Mouse (Mus musculus): ENCODE measurements at regions not wholly inside any gene's neighbourhood (a gene's known extent, or its start where the extent isn't known, plus 50 kb on each side); places are given as distances from the start of the nearest gene placed in this dataset.

- TF ChIP-seq POLR2A (IDR thresholded peaks at IDR 0.05; ENCODE audit: control insufficient read depth, extremely low read depth, insufficient read depth, low read length, poor library complexity) (no peak), CTCF (IDR thresholded peaks at IDR 0.05; ENCODE audit: borderline replicate concordance, control insufficient read depth, extremely low read depth, insufficient read depth, low read length, poor library complexity) (no peak)
These were observed 199.6 kb upstream of the Cdyl start for GRCm38 (mm10) chr13:35460051-35460450.

Data from thymus, adult 2 months (tissue).